Mouse (Mus musculus) testis, postnatal 14 days (tissue): ENCODE data around the gene Hivep3.
A peak's percentile ranks its signal among the peaks of the same experiment; 100 is the strongest.

Experiments
- DNase-seq: peaks from one replicate; pipeline ENCODE4 v3.0.0; 2021; ENCODE audit warnings: low spot score

The Hivep3 gene

GRCm38 (mm10) chr4:119733184-119733880, at the start of gene Hivep3:
Hivep3 (plus strand) TSS chr4:119733784.
- peak; percentile 99 for DNase-seq

DNA sequence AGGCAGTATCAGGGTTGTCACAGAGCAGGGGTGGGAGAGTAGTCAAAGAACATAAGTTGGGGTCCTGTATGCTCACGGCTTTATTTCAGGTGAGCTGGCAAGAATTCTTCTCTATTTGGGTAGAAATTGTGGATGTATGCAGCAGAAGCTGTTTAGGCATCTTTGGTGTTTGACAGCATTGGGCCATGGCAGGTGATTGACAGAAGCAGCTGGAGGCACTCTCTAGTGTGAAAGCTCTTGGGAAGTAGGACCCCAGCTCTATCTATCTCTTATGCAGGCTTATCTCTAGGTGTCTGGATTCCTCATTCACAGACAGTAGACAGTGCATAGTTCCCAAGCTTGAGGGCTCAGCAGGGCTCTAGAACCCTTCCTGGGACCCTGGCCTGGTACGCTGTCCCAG, 47.8 kb upstream of the Hivep3 start:
- DNase-seq: no peak

DNA sequence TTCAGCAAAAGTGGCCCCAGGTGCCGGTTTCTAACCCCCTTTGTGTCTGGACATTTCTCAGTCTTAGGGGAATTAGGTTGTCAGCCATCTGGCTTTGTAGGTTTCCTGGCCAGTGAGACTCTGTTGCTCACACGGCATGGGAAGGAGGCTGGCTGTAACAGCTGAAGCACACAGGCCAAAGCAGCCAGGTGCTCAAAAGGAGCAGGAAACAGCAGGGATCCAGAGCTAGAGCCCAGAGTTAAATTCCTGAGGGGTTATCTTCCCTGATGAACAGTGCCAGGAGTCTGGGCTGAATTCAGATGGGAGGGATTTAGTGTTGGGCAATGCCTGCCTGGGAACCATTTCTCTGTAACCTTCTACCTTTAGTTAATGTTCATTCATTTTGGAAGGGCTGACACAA, 35.2 kb upstream of the Hivep3 start:
- no peak for DNase-seq

DNA sequence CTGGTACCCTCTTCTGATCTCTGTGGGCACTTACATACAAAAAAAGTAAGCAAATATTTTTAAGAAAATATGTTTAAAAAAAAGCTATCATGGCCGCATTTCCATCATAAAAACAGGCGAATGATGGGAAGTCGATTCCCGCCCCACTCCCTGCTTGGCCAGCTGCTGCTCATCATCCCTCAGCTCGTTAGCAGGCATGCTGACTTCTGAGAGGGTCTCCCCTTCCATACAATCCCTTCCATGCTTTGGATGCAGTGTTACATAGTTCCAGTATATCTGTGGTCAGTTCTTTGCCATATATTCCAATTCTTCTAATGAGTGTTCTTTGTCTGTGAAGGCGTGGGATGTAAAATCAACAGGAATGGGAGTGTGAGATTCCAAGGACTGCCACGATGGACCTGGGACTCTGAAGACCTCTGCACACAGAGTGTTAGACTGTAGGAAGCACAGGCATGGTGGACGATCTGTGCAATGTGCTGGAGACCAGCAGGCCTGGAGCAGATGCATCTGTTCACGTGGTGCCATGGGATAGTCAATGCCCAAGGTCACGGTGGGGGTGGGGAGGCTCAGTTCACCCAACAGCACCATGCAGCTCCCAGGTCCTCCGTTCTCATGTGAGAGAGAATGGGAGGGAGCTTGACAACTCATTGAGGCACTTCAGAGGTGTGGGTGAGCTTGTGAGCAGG, 32.2 kb upstream of the Hivep3 start:
- no peak for DNase-seq

- no peak for DNase-seq
These were observed 29.6 kb upstream of the Hivep3 start for GRCm38 (mm10) chr4:119703965-119704364.

- DNase-seq: no peak
These were observed 26.3 kb upstream of the Hivep3 start for GRCm38 (mm10) chr4:119707326-119707725.

DNA sequence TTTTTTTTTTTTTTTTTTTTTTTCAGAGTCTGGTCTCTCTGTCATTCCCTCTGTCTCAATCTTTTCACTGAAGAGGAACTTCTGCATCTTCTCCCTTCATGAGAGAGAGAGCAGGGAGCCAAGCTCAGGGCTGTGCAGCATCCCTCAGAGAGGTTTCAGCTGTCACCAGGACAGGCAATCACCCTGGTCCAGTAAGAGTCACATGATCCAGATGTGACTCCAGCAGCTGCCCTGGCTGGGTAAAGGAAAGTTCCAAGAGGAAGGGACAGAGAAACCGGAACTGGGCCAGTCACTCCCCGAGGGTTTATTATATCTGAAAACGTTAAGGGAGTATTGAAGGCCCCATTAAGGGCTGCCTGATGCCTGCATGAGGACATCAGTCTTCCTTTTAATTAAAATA, 25.8 kb upstream of the Hivep3 start:
- no peak for DNase-seq

DNA sequence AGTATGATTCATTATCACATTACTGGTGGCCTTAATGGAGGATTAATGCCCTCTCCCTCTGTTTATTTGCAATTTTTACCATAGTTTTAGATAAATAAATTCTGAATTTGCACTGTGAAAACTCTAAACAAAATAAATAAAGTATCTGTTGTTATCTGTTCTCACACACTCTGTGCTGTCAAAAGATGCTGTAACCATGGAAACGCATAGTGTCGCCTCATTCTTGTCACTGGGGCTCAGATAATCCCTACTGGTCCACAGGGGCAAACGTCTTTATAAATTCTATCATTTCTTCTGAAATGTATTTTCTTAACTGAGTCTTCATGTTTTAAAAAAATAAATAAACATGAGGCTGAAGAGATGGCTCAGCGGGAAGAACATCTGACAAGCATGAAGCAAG, 23.4 kb upstream of the Hivep3 start:
- no peak for DNase-seq

GRCm38 (mm10) chr4:119717443-119717842, 16.1 kb upstream of the Hivep3 start:
- DNase-seq: no peak

DNA sequence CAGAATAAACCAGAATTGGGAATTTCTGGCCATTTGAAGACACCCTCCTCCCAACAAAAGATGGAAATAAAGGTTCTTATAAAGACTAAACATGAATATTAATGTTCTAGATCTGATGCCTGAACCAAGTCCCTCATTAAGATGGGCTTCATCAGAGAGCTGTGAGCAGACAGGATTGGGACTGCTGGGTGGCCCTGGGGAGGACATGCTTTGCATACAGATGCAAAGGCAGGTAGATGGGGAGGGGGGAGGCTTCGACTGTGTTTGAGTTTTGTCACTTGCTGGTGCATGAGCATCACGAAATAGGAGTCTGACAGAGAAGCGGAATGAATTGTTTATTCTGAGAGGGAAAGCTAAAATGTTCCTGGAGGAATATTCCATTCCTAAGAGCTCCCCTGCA, 12.1 kb upstream of the Hivep3 start:
- DNase-seq: no peak

DNA sequence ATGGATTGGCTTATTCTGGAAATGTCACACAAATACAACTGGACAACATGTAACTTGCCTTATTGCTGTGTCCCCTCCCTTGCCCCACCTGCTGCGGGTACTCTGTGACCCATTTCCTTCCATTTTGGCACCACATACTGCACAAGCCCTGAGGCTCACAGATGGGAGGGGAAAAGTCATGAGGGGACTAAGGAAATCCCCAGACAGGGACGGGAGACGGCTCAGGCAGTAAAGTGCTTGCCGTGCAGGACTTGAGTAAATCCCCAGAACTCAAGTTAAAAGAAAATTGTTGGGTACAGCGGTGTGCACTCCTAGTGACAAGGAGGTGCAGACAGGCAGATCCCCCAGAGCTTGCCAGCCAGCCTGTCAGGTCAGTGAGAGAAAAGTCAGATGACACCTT, 7.5 kb upstream of the Hivep3 start:
- no peak for DNase-seq

GRCm38 (mm10) chr4:119727871-119728270, 5.7 kb upstream of the Hivep3 start:
- no peak for DNase-seq

GRCm38 (mm10) chr4:119733942-119734341, 358 bp downstream of the Hivep3 start:
- DNase-seq: peak; percentile 60

DNA sequence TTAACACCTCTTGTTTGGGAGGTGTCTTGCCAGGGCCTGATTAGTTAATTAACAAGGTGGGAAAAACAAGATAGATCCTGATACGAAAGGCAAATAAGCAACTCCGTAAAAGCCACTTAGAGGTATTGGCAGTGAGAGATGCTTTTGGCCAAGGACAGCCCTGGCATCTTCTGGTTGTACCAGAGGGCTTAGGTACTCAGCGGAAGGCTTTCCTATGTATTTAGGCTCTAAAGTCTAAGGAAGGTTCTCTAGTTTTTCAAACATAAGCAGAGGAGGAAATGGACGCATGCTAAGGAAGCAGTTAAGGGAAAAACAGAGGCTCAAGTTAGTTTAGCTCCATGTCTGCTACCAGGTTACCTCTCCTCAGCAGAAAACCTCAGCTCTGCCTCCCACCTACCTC, 768 bp downstream of the Hivep3 start:
- no peak for DNase-seq

DNA sequence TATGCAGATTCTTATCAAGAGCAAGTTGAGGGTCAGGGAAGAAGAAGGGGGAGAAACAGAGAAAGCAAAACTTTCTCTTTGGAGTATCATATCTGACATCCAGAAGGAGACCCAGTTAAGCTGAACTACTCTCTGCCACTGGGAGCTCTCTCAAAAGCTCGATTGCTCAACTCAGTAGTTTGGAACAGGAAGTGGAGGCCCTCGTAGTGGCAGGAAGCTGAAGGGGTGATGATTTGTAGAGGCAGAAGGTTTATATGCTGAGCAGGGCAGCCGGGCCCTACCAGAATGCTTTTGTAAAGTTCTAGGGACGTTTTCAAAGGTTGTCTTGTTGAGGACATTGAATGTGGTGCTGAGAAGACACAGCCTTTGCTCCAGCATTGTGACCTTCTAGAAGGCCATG, 5.1 kb downstream of the Hivep3 start:
- DNase-seq: no peak

- DNase-seq: no peak
These were observed 5.9 kb downstream of the Hivep3 start for GRCm38 (mm10) chr4:119739301-119740062.

DNA sequence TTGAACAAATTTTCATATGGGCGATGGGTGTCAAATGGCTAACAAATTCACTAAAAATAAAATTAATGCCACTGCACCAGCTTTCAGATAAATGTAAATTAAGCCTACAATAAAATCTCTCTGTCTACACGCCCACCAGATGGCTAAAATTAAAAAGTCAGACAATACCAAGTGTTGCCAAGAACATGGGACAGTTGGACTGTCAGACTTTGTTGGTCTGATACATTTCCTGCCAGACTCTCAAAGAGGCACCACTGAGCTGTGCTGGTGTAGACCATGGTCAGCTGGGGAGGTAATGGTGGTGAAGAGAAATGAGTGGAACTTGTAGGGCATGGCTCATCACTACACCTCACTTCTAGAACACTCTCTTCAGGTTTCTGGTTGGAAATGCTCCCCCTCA, 14.8 kb downstream of the Hivep3 start:
- no peak for DNase-seq

DNA sequence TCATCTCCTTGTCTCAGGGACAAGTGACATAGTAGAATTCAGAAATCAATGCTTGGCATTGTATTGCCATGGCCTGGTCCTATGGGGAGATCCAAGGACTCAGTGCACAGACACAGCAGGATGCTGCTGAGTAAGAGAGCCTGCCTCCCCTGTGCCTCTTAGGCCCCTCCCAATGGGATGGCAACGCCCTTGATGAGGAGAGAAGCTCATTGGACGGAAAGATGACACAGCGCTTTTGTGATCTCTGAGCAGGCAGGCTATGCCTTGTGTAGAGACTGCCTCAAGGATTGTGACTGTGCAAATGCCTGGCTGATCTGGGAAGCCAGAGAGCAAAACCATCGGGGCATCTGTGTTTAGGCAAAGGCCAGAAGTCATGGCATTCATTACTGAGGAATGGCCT, 16.6 kb downstream of the Hivep3 start:
- no peak for DNase-seq

DNA sequence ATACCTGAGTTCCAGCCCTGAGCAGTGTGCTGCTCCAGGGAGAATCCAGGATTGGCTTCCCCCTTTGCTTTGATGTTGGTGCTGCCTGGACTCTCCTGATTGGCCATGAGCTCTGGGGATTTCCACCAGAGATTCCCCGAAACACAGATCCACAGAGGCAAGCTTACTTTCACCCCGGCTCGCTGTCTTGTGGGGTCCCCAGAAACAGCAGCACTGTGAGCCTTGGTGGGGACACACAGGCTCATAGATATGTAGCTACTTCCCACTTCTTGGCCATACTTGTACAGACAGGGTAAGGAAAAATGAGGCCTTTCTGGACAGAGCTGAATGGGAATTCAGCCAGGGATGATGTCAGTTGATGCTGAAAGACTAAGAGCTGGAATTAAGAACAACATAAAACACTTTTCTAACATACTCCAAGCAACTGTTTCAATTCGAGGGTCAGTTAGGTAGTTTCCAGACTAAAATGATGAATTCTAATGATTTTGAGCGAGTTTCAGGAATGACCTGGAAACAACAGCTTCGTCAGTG, 17.2 kb downstream of the Hivep3 start:
- DNase-seq: no peak

- no peak for DNase-seq
These were observed 17.9 kb downstream of the Hivep3 start for GRCm38 (mm10) chr4:119751408-119752006.

- no peak for DNase-seq
These were observed 26.1 kb downstream of the Hivep3 start for GRCm38 (mm10) chr4:119759574-119760233.

- DNase-seq: no peak
These were observed 27.2 kb downstream of the Hivep3 start for GRCm38 (mm10) chr4:119760820-119761219.
